Mouse (Mus musculus) spleen, postnatal 36 days (tissue): ENCODE measurements around the gene Anapc7.
A peak's percentile ranks its signal among the peaks of the same experiment; 100 is the strongest.
"Not testable (repeated sequence)": the region's sequence is repeated elsewhere in the genome, so short reads cannot be mapped to it uniquely, and the experiment has no call there.

ENCODE experiments used
- DNase-seq, 2 experiments: peaks; one replicate each; pipeline ENCODE4 v3.0.0; 2022; ENCODE audit warnings: low spot score in 2 of 2, mixed read lengths in 1 of 2

Anapc7 gene

GRCm38 (mm10) chr5:122405537-122405936, 16.0 kb upstream of the Anapc7 start:
- DNase-seq: no peak

- no peak for DNase-seq
These were observed 11.5 kb upstream of the Anapc7 start for GRCm38 (mm10) chr5:122409692-122410645.

GRCm38 (mm10) chr5:122411892-122412291, 9.6 kb upstream of the Anapc7 start:
- DNase-seq: no peak

- no peak for DNase-seq
These were observed 8.7 kb upstream of the Anapc7 start for GRCm38 (mm10) chr5:122412826-122413225.

DNA sequence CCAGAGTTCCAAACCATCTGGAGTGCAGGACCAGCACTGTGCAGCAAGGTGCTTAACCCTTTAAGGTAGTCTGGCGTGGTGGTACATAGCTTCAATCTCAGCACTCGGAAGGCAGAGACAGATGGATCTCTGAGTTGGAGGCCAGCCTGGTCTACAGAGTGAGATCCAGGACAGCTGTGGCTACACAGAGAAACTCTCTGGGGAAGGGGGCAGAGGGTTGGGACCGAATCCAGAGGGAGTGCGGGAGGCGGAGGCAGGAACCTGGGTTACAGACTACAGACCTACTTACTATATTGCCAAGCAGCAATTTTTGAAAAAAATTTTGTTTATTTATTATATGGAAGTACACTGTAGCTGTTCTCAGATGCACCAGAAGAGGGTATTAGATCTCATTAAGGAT, 7.1 kb upstream of the Anapc7 start:
- DNase-seq: no peak

DNA sequence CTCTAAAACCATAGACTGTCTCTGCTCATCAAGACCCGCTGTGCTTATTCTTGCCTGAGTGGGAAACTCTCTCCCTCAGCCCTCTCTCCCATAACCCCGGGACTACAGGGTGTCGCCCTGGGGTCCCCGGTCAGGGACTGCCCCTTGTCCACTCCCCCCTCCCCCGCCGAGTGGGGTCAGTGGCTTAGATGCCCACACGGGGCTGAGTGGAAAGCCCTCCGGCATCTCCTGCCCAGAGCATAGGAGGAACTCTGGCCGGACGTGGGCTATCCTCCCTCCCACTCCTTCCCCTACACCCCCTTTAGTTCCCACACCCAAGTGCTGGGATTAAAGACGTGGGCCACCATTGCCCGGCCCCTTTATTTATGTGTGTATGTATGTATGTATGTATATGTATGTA, 6.0 kb upstream of the Anapc7 start:
- DNase-seq: no peak

DNA sequence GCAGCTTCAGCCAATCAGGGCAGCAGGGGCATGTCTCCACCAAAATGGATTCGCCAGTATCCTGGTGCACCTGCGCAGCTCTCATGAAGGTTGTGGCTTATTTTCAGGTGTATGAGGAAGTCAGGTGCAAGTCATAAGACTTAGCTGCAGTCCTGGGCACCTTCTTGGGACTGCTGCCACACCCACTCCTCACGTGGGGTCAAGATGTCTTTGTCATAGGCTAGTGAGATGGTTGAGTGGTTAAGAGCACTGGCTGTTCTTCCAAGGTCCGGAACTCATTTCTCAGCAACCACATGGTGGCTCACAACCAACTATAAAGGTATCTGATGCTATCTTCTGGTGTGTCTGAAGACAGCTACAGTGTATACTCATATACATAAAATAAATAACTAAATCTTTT, 817 bp upstream of the Anapc7 start:
- DNase-seq: not testable (repeated sequence)

DNA sequence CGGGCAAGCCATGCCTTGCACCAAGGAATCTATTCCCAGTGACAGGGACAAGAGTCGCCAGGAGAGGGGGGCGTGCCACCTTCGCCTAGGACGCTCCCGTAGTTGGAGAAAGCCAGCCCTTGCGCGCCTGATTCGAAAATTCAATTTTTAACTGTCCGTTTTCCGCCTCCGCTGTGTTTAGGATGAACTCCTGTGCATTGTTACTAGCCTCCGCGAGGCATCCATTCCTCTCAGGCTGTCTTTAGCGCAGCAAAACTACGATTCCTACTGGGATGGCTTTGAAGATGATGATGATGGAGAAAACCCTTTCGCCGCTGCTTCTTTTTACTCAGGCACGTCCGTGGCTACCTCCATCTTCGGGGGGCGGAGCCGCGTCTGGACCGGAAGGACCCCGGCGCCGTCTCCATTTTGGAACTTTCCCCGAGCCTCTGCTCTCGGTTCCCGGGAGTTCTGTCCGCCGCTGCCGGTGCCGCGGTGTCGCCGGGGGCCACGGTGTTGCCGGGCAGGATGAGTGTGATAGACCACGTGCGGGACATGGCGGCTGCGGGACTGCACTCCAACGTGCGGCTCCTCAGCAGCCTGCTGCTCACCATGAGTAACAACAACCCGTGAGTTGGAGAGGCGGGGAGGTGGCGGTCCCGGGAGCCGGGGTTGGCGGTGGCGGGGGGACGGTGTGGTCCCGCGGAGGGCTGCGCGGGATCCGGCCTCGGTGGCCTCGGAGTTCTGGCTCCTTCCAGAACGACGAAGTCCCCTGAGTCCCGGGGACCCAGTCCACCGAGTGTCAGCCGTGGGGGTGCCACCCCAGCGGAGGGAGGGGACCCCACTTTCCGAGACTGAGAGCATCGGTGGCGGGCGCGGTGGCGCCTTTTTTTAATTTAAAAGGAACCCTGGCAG, 825 bp downstream of the Anapc7 start:
- peak; percentile 78 to 83 for DNase-seq

GRCm38 (mm10) chr5:122423083-122423482, 1.6 kb downstream of the Anapc7 start:
- DNase-seq: no peak

- no peak for DNase-seq
These were observed 4.1 kb downstream of the Anapc7 start for GRCm38 (mm10) chr5:122425550-122425949.

- no peak for DNase-seq
These were observed 8.7 kb downstream of the Anapc7 start for GRCm38 (mm10) chr5:122430036-122430775.

DNA sequence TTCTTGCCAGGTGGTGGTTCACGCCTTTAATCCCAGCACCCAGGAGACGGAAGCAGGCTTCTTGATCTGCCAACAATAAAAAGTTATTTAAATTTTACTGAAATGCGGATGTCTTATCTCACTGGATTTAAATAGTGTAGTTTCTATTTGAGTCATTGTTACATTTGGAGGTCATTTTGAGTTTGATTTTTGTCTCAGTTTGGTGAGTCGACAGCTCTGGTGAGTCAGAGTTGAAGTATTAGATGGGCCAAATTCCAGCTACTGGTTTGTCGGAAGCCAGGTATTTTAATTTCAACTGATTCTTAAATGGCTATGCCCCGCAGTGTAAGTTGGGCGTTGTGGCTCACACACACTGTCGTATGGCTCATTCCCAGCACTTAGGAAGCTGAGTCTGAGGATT, 9.7 kb downstream of the Anapc7 start:
- no peak for DNase-seq

DNA sequence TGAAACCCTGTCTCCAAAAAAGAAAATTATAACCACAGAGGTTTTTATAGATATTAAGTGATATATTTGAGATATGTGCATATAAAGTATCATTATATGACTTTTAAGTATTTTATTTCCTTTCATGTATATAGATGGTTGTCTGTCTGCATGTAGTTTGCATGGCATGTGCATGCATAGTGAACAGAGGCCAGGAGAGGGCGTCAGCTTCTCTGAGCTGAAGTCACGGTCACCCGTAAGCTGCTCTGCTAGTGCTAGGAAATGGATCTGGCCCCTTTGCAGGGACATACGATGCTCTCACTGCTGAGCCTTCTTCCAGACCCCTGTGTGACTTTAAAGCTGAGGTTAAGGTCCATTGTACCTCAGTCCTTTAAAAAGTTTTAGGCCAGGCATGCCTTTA, 13.0 kb downstream of the Anapc7 start:
- DNase-seq: no peak

- DNase-seq: no peak
These were observed 18.1 kb downstream of the Anapc7 start for GRCm38 (mm10) chr5:122439400-122440094.

DNA sequence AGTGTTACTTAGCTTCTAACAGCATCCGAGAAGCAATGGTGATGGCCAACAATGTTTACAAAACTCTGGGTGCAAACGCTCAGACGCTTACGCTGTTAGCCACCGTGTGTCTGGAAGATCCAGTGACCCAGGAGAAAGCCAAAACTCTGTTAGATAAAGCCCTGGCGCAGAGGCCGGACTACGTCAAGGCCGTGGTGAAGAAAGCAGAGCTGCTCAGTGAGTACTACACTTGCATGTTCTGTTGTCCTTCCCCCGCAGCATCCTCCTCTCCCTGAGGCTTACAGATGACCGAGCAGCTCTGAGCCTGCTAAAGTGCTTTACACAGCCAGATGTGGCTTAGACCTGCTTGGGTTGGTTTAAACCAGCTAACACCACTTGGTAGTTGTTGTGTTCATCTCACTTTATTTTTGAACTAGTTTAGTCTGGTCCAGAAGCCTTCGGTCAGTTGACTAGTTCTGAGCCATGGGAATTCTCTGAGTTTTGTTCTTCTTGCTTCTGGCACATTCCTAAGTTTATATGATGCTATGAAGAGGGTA, 18.7 kb downstream of the Anapc7 start:
- DNase-seq: no peak

DNA sequence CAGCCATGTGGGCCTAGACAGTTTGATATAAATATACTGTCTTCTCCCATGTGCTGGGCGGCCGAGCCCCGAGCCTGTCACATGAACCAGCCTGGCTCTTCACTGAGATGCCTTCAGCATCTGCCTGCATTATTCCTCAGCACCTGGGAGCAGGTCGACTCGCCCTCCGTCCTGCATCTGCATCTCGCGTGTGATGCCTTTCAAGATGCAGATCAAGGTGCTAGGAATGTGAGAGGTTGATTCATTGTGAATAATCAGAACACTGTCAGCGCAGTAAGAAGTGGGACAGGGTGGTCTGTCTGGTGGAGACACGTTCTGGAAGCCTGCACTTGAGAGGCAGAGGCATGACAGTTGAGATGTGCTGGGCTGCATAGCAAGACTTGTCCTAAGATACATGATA, 23.0 kb downstream of the Anapc7 start:
- no peak for DNase-seq

DNA sequence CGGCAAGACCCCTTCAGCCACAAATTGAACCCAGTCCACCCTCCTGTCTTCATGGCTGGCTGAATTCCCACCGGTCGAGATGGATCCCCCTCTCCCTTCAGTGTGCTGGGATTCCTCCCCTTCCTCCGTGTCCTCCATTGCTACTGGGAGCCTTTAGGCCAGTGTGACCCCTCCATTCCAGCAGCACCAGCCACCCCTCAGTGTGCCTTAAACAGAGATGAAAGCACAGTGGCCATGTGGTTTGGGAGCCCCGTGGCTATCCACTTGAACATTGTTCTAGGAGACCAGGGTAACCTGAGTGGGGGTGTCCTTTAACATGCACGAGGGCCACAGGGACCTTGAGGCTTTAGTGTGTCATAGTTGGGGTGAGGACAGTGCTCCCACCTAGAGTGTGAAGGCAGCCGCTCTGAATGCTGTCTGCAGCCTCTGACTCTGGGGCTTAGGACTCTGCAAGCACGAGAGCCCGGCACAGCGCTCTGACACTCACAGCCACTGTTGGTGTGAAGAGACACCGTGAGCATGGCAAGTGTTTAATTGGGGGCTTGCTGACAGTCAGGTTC, 23.6 kb downstream of the Anapc7 start:
- no peak for DNase-seq

GRCm38 (mm10) chr5:122447857-122448256, 26.4 kb downstream of the Anapc7 start:
- DNase-seq: no peak

DNA sequence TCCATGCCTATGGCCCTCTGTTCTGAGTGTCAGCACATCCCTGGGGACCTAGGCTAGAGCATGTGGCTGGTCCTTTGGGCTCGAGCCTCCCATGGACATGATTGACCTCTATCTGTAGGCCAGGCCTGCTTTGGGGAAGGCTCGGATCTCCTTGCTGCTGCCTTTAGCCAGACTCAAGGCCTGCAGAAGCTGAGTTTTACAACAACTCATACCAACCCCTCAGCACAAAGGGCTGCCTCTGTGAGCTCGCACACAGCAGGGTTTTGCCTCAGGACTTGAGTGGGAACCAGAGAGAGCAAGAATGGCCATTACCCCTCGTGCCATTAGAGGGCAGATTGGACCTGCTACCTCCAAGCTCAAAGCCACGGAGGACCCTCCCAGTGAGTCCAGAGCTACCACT, 27.4 kb downstream of the Anapc7 start:
- DNase-seq: no peak

DNA sequence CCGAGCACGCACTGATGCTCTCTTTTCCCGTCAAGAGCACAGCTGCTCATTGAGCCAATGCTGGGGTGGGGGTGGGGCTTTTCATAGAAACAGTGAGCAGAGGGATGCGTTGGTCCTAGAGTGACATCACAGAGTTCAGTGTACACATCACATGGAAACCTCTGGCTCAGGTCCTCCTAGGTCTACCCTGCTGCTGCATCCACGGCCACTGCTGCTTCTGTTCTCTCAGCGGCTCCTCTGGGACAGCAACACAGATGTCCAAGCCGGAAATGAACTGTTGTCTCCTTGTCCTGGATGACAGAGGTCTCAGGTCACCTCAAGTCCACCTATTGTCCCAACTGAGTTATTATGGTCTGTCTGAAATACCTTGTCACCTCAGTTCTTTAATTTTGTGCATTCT, 28.5 kb downstream of the Anapc7 start:
- DNase-seq: no peak

DNA sequence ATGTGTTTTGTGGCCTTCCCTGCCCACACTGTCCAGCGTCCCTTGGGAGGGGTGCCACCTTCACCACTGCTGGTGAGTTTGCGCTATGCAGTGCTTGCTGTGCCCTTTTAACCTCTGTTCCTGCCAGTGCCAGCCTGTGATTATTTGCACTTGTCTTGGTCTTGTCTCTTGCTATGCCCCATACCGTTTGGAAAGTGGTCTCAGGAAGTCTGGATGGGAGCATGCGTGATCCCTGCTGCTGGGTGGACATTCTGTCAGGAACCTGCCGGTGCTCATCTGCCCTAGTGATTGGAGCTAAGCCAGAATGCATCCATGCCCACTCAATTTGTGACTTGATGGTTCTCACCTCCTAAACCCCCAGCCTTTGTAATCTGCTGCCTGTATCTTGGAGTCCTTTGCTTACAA, 29.4 kb downstream of the Anapc7 start:
- DNase-seq: no peak
